Comparison of ENCODE assay signal across 12 mouse cellular contexts in the genomic region with DNA sequence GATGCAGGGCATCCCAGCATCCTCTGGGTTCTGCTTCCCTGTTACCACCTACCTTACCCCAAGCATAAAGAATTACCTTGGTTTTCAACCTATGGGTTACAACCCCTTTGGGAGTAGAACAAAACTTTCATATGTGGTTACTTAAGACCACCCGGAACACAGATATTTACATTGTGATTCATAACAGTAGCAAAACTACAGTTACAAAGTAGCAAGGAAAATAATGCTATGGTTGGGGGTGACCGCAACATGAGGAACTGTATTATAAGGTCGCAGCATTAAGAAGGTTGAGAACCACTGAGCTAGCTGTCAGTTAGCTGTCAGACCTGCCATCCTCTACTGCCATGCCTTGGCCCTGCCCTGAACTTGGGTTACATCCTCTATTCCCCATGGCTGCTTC. TPM values are rescaled to one million over a fixed set of nuclear protein-coding genes. Genes with fewer than 3 reads are reported as not detected.
DNase-seq lines count a peak whose midpoint lies in the region; ATAC-seq lines count a peak whose summit lies in the region.
"Had no signal": no experiment of that assay in that cellular context is flagged by ENCODE, and none has a peak within 500 bp of the region (broad histone marks: within the 10 kb centered on the region; RNA-seq: fewer than 3 reads in every experiment).

No protein-coding gene starts in this region.

- no peaks in the 10 kb centered on the region for H3K27me3 ChIP-seq in kidney, embryonic 15.5 days
- H3K27me3 ChIP-seq in embryonic facial prominence, embryonic 13.5 days, result no peaks in the 10 kb centered on the region
- no peaks in the 10 kb centered on the region for H3K27me3 ChIP-seq in hindbrain, embryonic 10.5 days (ENCODE audit: insufficient read depth, poor library complexity, severe bottlenecking)
- H3K27me3 ChIP-seq in midbrain, embryonic 15.5 days (replicated peaks), result no peaks in the 10 kb centered on the region
- peaks cover 19% of the 10 kb centered on the region for H3K27me3 ChIP-seq in liver, embryonic 11.5 days (replicated peaks; ENCODE audit: control insufficient read depth, insufficient read depth, low read length)

- no peak for ATAC-seq in kidney, embryonic 15.5 days (replicated peaks; ENCODE audit: low FRiP score)
- no peak for ATAC-seq in embryonic facial prominence, embryonic 13.5 days (ENCODE audit: insufficient number of reproducible peaks, insufficient read depth, low FRiP score, low TSS enrichment, low read depth)
- ATAC-seq in midbrain, embryonic 15.5 days (replicated peaks), result no peak
- ATAC-seq in liver, embryonic 11.5 days (replicated peaks; ENCODE audit: low FRiP score), result no peak
- ATAC-seq: inflammation-experienced regulatory T-cells, adult 6 months had no signal

- DNase-seq in kidney, postnatal 10 days, result no peak
- no peak for DNase-seq in hindbrain, embryonic 10.5 days (ENCODE audit: low spot score)
- no peak for DNase-seq in left cerebral cortex, postnatal 14 days (ENCODE audit: low spot score in 2 of 2)
- no peak for DNase-seq in cerebellum, adult 9-11 months
- no peak for DNase-seq in liver, embryonic 11.5 days (ENCODE audit: low spot score)
- DNase-seq: cerebellum, adult 2 months; left cerebral cortex, postnatal 4 days; thymus, postnatal 4 days had no signal

- peaks cover 57% of the 10 kb centered on the region for H3K4me1 ChIP-seq in kidney, embryonic 15.5 days
- peaks cover 63% of the 10 kb centered on the region for H3K4me1 ChIP-seq in embryonic facial prominence, embryonic 13.5 days
- peaks cover 74% of the 10 kb centered on the region for H3K4me1 ChIP-seq in hindbrain, embryonic 10.5 days (replicated peaks)
- H3K4me1 ChIP-seq in midbrain, embryonic 15.5 days, result peaks cover 75% of the 10 kb centered on the region
- H3K4me1 ChIP-seq in liver, embryonic 11.5 days (replicated peaks; ENCODE audit: control insufficient read depth, insufficient read depth, low read length), result peaks cover 19% of the 10 kb centered on the region; the same call in 1 of the 2 replicates

- H3K9ac ChIP-seq in kidney, embryonic 15.5 days, result no peak overlapping the region
- 0 out of 2 replicates have a peak overlapping the region, but pooled peaks have one; percentile 97 for H3K9ac ChIP-seq in embryonic facial prominence, embryonic 13.5 days
- no peak overlapping the region for H3K9ac ChIP-seq in midbrain, embryonic 15.5 days
- no peak overlapping the region for H3K9ac ChIP-seq in liver, embryonic 11.5 days (ENCODE audit: low read depth, low read length)

- no peak overlapping the region for H3K27ac ChIP-seq in kidney, embryonic 15.5 days
- no peak overlapping the region for H3K27ac ChIP-seq in embryonic facial prominence, embryonic 13.5 days
- H3K27ac ChIP-seq in hindbrain, embryonic 10.5 days, result 0 out of 2 replicates have a peak overlapping the region, but pooled peaks have one; percentile 24
- H3K27ac ChIP-seq in midbrain, embryonic 15.5 days, result no peak overlapping the region
- H3K27ac ChIP-seq in liver, embryonic 11.5 days (ENCODE audit: low read depth, low read length), result no peak overlapping the region

- no peaks in the 10 kb centered on the region for H3K9me3 ChIP-seq in kidney, embryonic 15.5 days (replicated peaks)
- no peaks in the 10 kb centered on the region for H3K9me3 ChIP-seq in embryonic facial prominence, embryonic 13.5 days
- no peaks in the 10 kb centered on the region for H3K9me3 ChIP-seq in hindbrain, embryonic 10.5 days
- H3K9me3 ChIP-seq in midbrain, embryonic 15.5 days, result no peaks in the 10 kb centered on the region
- H3K9me3 ChIP-seq in liver, embryonic 11.5 days (ENCODE audit: control insufficient read depth, low read length), result no peaks in the 10 kb centered on the region

- intact Hi-C loops in left cerebral cortex, postnatal 14 days (cut with DNase I), result no loop called here

- H3K4me3 ChIP-seq in kidney, embryonic 15.5 days (replicated peaks), result no peak overlapping the region
- 0 out of 2 replicates have a peak overlapping the region, but pooled peaks have one; percentile 87 for H3K4me3 ChIP-seq in embryonic facial prominence, embryonic 13.5 days
- H3K4me3 ChIP-seq in hindbrain, embryonic 10.5 days, result peak overlapping the region; percentile 75
- H3K4me3 ChIP-seq in midbrain, embryonic 15.5 days, result no peak overlapping the region
- H3K4me3 ChIP-seq in liver, embryonic 11.5 days (ENCODE audit: low read depth, low read length), result no peak overlapping the region

- 0 out of 2 replicates have a peak overlapping the region, but pooled peaks have one; percentile 17 for H3K4me2 ChIP-seq in kidney, embryonic 15.5 days
- H3K4me2 ChIP-seq in embryonic facial prominence, embryonic 13.5 days, result peak overlapping the region; percentile 75
- peak overlapping the region; percentile 77 for H3K4me2 ChIP-seq in midbrain, embryonic 15.5 days
- no peak overlapping the region for H3K4me2 ChIP-seq in liver, embryonic 11.5 days

- WGBS in kidney, embryonic 15.5 days, result 92% methylated on average over 3 of the region's 3 CpGs
- 87% methylated on average over 3 of the region's 3 CpGs for WGBS in embryonic facial prominence, embryonic 13.5 days
- 95% methylated on average over 3 of the region's 3 CpGs for WGBS in hindbrain, embryonic 10.5 days
- WGBS in midbrain, embryonic 15.5 days, result 93% methylated on average over 3 of the region's 3 CpGs
- WGBS in liver, embryonic 11.5 days, result 79% methylated on average over 3 of the region's 3 CpGs

- peaks cover 27% of the 10 kb centered on the region for H3K36me3 ChIP-seq in kidney, embryonic 15.5 days
- peaks cover 39% of the 10 kb centered on the region for H3K36me3 ChIP-seq in embryonic facial prominence, embryonic 13.5 days
- H3K36me3 ChIP-seq in hindbrain, embryonic 10.5 days, result peaks cover 44% of the 10 kb centered on the region
- H3K36me3 ChIP-seq in midbrain, embryonic 15.5 days (replicated peaks), result peaks cover 7% of the 10 kb centered on the region; the same call in 1 of the 2 replicates
- H3K36me3 ChIP-seq in liver, embryonic 11.5 days (ENCODE audit: control insufficient read depth, insufficient read depth, low read length), result no peaks in the 10 kb centered on the region

RNA-seq across cellular contexts. Expression of gene Litaf, which starts 2.7 kb away (rescaled TPM):
- 122 and 123 TPM in 2 replicates for polyA plus RNA-seq in kidney, embryonic 15.5 days (2015; fragmentation: Nextera tagmentation; extraction: Ambion mirVana)
- 111 and 120 TPM in 2 replicates for polyA plus RNA-seq in embryonic facial prominence, embryonic 13.5 days (2015; fragmentation: Nextera tagmentation; extraction: Ambion mirVana)
- 88.8 and 127 TPM in 2 replicates for polyA plus RNA-seq in hindbrain, embryonic 10.5 days (2016; fragmentation: Nextera tagmentation; extraction: Ambion mirVana)
- polyA plus RNA-seq in midbrain, embryonic 15.5 days (2015; fragmentation: Nextera tagmentation; extraction: Ambion mirVana), result 28.0 and 28.8 TPM in 2 replicates
- total RNA-seq in left cerebral cortex, postnatal 14 days (2021), result 10 to 100 TPM in 1 of 2 experiments, 1 to 10 TPM in 1; 8.0 to 10.0 TPM
- 53.6 and 56.0 TPM in 2 replicates for polyA plus RNA-seq in liver, embryonic 11.5 days (2014; fragmentation: Nextera tagmentation; extraction: Ambion mirVana)

RNA-seq across cellular contexts. Expression of gene Snn, which starts 7.9 kb away (rescaled TPM):
- 37.7 and 40.6 TPM in 2 replicates for polyA plus RNA-seq in kidney, embryonic 15.5 days (2015; fragmentation: Nextera tagmentation; extraction: Ambion mirVana)
- 50.7 and 51.1 TPM in 2 replicates for polyA plus RNA-seq in embryonic facial prominence, embryonic 13.5 days (2015; fragmentation: Nextera tagmentation; extraction: Ambion mirVana)
- polyA plus RNA-seq in hindbrain, embryonic 10.5 days (2016; fragmentation: Nextera tagmentation; extraction: Ambion mirVana), result 84.0 and 94.7 TPM in 2 replicates
- polyA plus RNA-seq in midbrain, embryonic 15.5 days (2015; fragmentation: Nextera tagmentation; extraction: Ambion mirVana), result 135 TPM in 2 replicates
- 100 to 1,000 TPM; 180 to 190 TPM for total RNA-seq in left cerebral cortex, postnatal 14 days (2021)
- polyA plus RNA-seq in liver, embryonic 11.5 days (2014; fragmentation: Nextera tagmentation; extraction: Ambion mirVana), result 17.0 and 18.0 TPM in 2 replicates

Comparison
In these comparisons a context has a peak if more than half of its experiments do, and no peak if none do; other contexts are left out.
1. H3K4me3 ChIP-seq: peak in embryonic facial prominence, embryonic 13.5 days (single experiment) and hindbrain, embryonic 10.5 days (single experiment); none in kidney, embryonic 15.5 days (single experiment), midbrain, embryonic 15.5 days (single experiment) and liver, embryonic 11.5 days (single experiment).